Mouse (Mus musculus) gastrocnemius, adult 2 months (tissue): Measurements from ENCODE around the gene Dock10. TPM values are rescaled to one million over a fixed set of nuclear protein-coding genes. Genes with fewer than 3 reads are reported as not detected.

Experiments
- DNase-seq: peaks from one replicate; pipeline ENCODE4 v3.0.0; 2022
- H3K27ac ChIP-seq: fragments of 200-600 bp; 2 replicates; pipeline ENCODE4 v1.8.1; 2022; ENCODE audit warnings: mild to moderate bottlenecking
- H3K4me3 ChIP-seq: fragments of 200-600 bp; 2 replicates; pipeline ENCODE4 v1.8.1; 2022; ENCODE audit warnings: mild to moderate bottlenecking, moderate library complexity
- CTCF ChIP-seq: fragments of 200-600 bp; IDR thresholded peaks from 2 replicates; pipeline ENCODE4 v1.8.1; 2022; ENCODE audit warnings: antibody characterized with exemption, mild to moderate bottlenecking, moderate library complexity
- intact Hi-C: fragments of 180-260 bp; cut with DNase I; formaldehyde crosslinking; loops from one replicate; pipeline ENCODE4 v1.15.1; 2025
- total RNA-seq, 2 experiments: library from RNA; stranded (reverse); gene quantifications; 2 replicates each; pipeline ENCODE4 v1.2.3; 2021

Gene Dock10
- total RNA-seq, 2 experiments from 2014 or later = 2.6 to 3.0 TPM

DNA sequence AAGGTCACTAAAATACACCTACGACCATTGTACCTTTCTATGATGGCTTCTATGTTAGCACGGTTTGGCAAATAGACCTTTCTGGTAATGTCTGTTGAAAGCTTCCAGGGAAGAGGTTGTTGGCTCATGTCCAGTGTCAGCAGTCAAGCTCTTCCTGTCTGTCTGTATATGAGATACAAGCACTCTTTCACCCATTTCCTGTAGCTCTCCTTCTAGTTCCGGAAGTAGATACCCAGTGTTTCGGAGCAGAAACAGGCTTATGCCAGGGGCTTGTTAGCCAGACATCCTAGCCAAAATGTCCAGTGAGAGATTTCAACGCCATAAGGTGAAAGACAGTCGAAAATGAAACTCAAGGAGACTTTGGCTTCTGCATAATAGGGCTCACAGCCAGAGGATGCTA, 38.9 kb downstream of the Dock10 start:
- intact Hi-C loops = no loop called here
- no peak for DNase-seq
- no peak overlapping the region; the same call in 1 of the 2 replicates for H3K27ac ChIP-seq
- no peak for TF ChIP-seq CTCF
- H3K4me3 ChIP-seq = peak overlapping the region; percentile 50

DNA sequence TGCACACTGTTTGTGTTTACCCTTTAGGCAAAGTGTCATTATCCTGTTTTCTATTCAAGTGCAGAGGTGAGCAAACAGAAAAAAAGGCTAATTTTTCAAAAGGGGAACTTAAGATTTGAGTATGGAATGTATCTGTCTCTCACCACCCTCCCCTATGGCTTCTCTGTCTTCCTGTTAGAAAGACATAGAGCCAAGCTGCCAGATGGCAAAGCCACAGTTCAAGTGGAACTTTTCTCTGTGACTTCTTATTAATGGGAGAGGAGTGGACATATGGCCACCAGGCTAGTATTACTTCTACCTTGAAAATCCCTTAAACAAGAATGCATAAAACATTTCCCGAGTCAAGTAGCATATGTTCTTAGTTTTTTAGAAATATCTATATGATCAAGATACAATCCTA, 39.7 kb downstream of the Dock10 start:
- DNase-seq = no peak
- Histone ChIP-seq H3K4me3 (no peak overlapping the region), H3K27ac (no peak overlapping the region)
- intact Hi-C loops = no loop called here
- TF ChIP-seq CTCF = no peak

DNA sequence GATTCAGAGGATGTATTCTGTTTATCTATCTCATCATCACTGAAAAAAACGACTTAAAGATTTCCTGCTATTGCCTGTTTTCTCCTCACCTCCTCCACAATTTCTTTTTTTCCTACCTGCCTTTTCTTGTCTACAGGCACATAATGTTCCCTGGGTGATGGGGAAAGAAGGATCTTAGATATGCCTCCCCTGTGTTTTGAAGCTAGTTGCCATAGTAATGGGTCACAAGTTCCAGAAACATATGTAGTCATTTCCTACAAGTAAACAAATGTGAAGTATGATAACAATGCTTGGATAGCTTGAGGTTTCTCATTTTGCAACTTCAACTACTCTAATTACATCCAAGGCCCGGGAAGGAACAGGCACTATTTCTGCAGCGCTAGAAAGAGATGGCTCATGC, 42.4 kb downstream of the Dock10 start:
- no peak for TF ChIP-seq CTCF
- Histone ChIP-seq H3K27ac (no peak overlapping the region), H3K4me3 (no peak overlapping the region)
- intact Hi-C loops = no loop called here
- no peak for DNase-seq

DNA sequence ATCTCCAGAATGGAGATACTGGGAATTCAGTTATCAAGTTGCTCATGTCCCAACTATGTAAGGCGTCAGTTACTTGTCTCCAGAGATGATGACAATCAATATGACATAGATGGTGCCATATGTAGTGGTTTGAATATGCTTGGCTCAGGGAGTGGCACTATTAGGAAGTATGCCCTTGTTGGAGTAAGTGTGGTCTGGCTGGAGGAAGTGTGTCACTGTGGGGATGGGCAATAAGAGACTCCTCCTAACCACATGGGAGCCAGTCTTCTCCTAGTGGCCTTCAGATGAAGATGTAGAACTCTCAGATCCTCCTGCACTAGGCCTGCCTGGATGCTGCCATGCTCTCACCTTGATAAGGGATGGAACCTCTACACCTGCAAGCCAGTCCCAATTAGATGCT, 44.4 kb downstream of the Dock10 start:
- Histone ChIP-seq H3K4me3 (no peak overlapping the region), H3K27ac (no peak overlapping the region)
- intact Hi-C loops = no loop called here
- TF ChIP-seq CTCF = no peak
- DNase-seq = no peak

DNA sequence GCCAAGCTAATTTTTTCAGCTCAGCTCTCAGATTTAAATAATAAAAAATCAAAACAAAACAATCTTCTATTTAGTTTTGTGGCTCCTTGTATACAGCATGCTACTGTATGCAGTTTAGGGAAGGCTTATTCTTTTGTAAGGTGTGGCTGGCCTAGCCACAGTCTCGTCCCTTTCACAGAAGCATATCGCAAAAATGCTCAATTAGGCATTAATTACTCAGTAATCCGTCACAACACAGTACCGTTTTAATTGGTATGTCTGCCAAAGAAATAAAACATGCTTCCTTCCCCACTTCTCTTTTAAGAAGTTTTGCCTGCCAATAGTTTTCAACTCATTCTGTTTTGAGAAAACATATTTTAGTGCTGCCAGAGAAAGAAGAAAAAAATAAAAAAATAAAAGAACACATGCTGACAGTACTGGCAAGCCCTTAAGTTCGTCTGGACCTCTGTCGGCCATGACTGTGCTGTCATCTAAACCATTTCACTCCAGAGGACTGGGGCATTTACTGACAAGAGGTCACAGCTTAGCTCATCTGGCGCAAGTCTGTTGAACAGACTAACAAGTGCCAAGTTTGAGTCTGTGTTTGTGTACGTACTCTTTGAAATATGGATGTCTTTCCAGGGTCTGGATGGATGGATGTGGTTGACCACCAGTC, 47.6 kb downstream of the Dock10 start:
- H3K27ac ChIP-seq = peak overlapping the region; percentile 77
- no peak for TF ChIP-seq CTCF
- peak; percentile 20 for DNase-seq

DNA sequence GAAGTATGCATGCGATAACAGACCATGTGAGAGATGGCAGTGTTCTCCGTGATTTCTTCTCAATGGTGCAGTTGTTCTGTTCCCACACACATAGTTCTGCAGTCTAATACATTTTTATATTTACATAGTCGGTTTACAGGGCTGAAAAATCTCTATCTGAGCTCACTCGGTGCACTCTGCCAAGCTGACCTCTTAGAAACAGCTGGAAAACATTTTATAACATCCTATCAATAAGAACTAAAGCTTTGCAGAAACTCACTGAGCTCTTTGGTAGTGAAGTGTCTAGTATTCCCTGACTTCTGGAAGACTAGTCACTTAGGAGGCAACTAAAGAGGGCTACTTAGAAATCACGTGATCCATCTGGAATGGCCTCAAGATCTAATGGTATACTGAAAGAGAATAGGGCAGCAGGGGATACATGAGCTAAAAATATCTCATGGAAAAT, 48.2 kb downstream of the Dock10 start:
- no peak; the same call in 1 of the 2 replicates for TF ChIP-seq CTCF
- H3K27ac ChIP-seq = peak overlapping the region; percentile 77
- intact Hi-C loops = no loop called here
- no peak for DNase-seq
- peak overlapping the region; percentile 71 for H3K4me3 ChIP-seq

More for the DNA sequence above, 47.6 kb downstream of the Dock10 start:
- H3K4me3 ChIP-seq = peak overlapping the region; percentile 71
- intact Hi-C loops = no loop called here

DNA sequence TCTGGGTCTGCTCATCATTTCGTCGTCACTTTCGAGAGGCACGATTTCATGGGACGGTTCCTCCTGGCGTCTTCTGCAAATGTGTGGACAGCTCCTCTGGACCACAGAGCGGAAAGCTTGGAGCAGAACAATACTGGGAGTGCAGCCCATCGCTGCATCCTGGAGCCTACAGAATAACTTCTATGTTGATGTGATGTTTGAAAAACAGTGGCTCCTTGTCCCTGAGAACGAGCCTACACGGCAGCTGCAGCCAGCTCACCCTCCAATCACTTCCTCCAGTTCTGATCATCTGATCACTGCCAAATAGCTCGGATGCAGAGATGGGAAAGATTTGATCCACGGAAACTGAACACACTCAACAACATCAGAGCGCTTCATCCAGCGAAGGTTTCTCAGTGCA, 49.0 kb downstream of the Dock10 start:
- TF ChIP-seq CTCF = no peak
- intact Hi-C loops = loop anchor here (5.0 kb wide), 1 partner anchor 92 kb away; no protein-coding TSS in a partner anchor
- peak overlapping the region; percentile 77 for H3K27ac ChIP-seq
- H3K4me3 ChIP-seq = peak overlapping the region; percentile 71
- DNase-seq = peak; percentile 38

DNA sequence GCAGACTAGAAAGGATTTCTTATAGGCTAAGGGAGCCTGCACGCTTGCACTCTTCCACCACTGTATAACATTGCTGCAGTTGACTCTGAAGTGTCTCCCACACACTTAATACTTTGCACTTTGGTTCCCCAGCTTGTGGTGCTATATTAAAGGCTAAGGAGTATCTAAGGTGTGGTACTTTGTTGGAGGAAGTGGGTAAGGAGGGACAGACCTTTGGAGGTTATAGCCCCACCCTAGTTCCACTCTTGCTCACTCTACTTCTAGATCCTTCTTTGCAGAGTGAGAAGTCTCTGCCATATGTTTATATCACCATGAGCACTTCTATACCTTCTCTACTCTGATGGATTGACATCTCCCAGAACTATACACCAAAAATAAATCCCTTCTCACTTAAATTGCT, 55.0 kb downstream of the Dock10 start:
- intact Hi-C loops = no loop called here
- H3K27ac ChIP-seq = no peak overlapping the region
- TF ChIP-seq CTCF = no peak
- no peak for DNase-seq
- H3K4me3 ChIP-seq = no peak overlapping the region

DNA sequence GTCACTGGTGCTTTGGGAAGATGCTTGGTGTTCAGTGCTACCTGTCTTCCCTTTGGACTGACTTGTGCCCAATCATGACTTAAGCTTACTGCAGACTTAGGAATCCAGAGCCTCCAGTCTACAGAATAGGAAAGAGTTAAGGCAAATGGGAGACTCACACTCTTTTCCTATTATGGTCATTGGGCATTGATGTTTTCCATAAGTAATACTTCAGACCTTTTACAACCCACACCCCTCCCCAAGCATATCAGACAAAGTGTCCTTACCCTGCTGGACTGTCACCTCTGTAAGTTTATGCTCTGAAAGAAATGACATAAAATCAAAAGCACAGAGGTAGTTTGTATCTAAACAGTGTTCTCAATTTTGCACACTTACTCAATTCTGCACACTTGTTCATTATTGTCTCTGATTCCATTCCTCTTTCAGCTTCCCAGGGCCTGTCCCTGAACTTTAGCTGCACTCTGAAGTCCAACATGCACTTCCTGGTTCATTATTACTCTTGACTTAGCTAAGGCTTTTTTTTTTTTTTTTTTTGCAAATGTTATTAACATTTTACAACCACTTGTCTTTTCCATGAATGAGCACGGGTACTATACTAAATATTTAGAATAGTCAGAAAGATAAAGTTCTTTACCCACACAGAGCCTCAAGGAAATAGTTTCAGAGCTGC, 82.2 kb downstream of the Dock10 start:
- Histone ChIP-seq H3K27ac (no peak overlapping the region), H3K4me3 (no peak overlapping the region)
- no peak for TF ChIP-seq CTCF
- no peak for DNase-seq
- intact Hi-C loops = no loop called here

DNA sequence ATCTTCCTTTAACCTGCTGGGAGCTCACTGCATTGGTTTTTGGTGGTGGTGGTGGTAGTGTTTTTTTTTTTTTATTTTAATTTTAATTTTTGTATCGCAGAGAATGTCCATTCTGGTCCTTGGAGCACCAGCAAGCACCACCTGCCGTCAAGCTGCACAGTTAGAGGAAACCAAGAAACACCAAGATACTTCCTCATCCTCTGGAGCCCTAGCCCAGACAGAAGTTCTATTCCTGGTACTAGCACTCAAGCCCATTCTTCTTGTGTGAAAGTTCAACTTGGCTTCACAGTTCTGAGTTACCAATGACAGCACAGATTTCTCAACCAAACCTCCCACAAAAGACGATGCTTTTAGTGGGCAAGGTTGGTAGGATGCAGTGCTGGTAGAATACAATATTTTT, 86.6 kb downstream of the Dock10 start:
- intact Hi-C loops = no loop called here
- DNase-seq = no peak
- Histone ChIP-seq H3K4me3 (no peak overlapping the region), H3K27ac (no peak overlapping the region)
- no peak for TF ChIP-seq CTCF

DNA sequence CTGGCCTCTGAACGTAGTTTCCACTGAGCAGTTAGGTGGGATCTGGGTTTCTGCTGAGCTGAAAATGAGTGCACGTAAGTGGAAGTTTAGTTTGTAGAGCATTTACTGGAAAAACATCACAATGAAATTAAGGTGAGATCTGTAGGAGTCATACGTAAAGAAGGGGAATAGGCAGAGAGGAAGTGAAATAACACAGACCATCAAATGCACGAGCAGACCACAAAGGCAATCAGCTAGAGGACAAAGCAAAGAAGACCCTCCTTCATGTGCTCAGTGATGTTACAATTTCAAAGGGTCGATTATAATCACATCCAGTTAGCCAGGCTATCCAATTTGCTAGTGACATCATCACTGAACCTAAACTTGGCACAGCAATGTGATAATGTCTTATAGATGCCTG, 87.3 kb downstream of the Dock10 start:
- intact Hi-C loops = no loop called here
- no peak for DNase-seq
- no peak for TF ChIP-seq CTCF
- no peak overlapping the region for H3K4me3 ChIP-seq
- H3K27ac ChIP-seq = no peak overlapping the region

DNA sequence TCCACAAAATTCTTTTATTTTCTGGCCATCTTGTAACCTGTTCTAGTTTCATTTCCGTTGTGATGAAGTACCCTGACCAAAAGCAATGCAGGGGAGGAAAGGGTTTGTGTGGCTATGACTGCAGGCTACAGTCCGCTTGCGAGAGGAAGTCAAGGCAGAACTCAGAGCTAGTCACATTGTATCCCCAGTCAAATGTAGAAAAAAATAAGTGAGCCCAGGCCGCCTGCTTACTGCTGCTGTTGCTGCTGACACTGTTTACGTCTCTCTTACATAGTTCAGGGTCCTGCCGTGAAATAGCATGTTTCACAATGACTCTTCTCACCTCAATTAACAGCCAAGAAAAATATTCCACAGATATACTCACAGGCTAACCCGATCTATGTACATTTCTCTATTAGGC, 87.9 kb downstream of the Dock10 start:
- no peak overlapping the region for H3K4me3 ChIP-seq
- no peak for DNase-seq
- no peak for TF ChIP-seq CTCF
- H3K27ac ChIP-seq = no peak overlapping the region
- intact Hi-C loops = no loop called here

DNA sequence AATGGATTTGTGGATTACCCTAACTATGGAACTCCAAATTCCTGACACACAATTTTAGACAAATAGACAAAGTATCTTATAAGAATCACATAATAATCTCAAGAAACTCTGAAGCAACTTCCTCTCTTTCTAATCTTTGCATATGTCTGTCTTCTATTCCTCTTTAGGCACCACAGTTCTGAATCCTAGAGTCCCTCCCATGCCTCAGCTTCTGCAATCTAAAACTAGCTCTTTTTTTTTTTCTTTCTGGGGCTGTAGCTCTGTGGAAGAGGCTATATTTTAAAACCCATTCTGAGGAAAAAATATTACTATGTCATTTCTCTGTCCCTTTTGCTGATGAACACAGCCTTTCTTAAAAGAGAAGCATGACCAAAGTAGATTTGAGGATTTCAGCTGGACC, 92.6 kb downstream of the Dock10 start:
- intact Hi-C loops = no loop called here
- no peak for TF ChIP-seq CTCF
- no peak overlapping the region for H3K4me3 ChIP-seq
- no peak overlapping the region for H3K27ac ChIP-seq
- no peak for DNase-seq

DNA sequence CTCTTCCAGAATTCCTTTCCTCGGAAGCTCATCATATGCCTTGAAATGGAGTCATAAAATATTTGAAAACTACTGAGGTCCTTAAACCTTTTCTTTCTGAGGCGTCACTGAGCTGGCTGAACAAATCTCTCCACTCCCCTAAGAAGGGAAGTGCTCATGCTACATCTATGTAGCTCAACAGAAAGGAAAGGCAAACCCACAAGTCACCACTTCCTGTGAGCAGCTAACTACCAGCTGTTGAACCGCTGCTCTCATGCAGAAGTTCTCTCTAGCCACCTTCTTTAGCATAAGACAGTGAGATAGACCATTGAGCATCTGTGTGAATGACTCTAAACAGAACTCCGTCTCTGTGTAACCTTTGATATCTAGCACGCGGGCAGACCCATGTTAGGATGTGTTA, 93.2 kb downstream of the Dock10 start:
- intact Hi-C loops = no loop called here
- peak overlapping the region; percentile 28 for H3K4me3 ChIP-seq
- TF ChIP-seq CTCF = no peak
- DNase-seq = no peak
- no peak overlapping the region for H3K27ac ChIP-seq
